ENCODE assay signal across 8 mouse cellular contexts in genomic region chr7:27542392-27543033, GRCm38 (mm10). TPM values are rescaled to one million over a fixed set of nuclear protein-coding genes. Genes with fewer than 3 reads are reported as not detected.
A peak's percentile ranks its signal among the peaks of the same experiment; 100 is the strongest.
DNase-seq lines count a peak whose midpoint lies in the region; ATAC-seq lines count a peak whose summit lies in the region.

No protein-coding gene starts in this region.

- ATAC-seq in intestine, embryonic 14.5 days (replicated peaks; ENCODE audit: low FRiP score, low TSS enrichment, low read depth) = peak; percentile 87
- peak; percentile 80 for ATAC-seq in megakaryocyte-erythroid progenitor cell, adult 5-6 weeks (replicated peaks; ENCODE audit: low FRiP score, low TSS enrichment, poor library complexity, severe bottlenecking)

- 2% methylated on average over 30 of the region's 30 CpGs for WGBS in intestine, embryonic 14.5 days

- peaks cover 17% of the 10 kb centered on the region; the same call in 1 of the 2 replicates for H3K36me3 ChIP-seq in intestine, embryonic 14.5 days (ENCODE audit: control insufficient read depth, insufficient read depth, low read length)

- intact Hi-C loops in left cerebral cortex, postnatal 14 days (cut with DNase I) = no loop called here

- peak overlapping the region; percentile 85 for H3K4me2 ChIP-seq in intestine, embryonic 14.5 days (ENCODE audit: low read length)

- H3K4me1 ChIP-seq in intestine, embryonic 14.5 days (replicated peaks; ENCODE audit: control insufficient read depth, insufficient read depth, low read length) = peaks cover 12% of the 10 kb centered on the region

- no peaks in the 10 kb centered on the region for H3K27me3 ChIP-seq in intestine, embryonic 14.5 days (replicated peaks; ENCODE audit: control insufficient read depth, insufficient read depth, low read length)

- H3K27ac ChIP-seq in intestine, embryonic 14.5 days (ENCODE audit: low read depth) = peak overlapping the region; percentile 48; the same call in 1 of the 2 replicates

- DNase-seq in adrenal gland, adult 2 months = peak; percentile 88
- peak; percentile 93 for DNase-seq in embryo, embryonic 11 days
- peak; percentile 76 for DNase-seq in gastrocnemius, postnatal 25 days
- peak; percentile 84 for DNase-seq in intestine, embryonic 14.5 days (ENCODE audit: low spot score)
- peak; percentile 93 to 94 for DNase-seq in left cerebral cortex, postnatal 14 days (ENCODE audit: low spot score in 2 of 2)
- peak; percentile 87 to 93 for DNase-seq in right cerebral cortex, postnatal 36 days (ENCODE audit: low spot score in 2 of 2)
- peak; percentile 81 to 87 for DNase-seq in urinary bladder, postnatal 4 days (ENCODE audit: low spot score in 2 of 2)

- H3K9me3 ChIP-seq in intestine, embryonic 14.5 days (ENCODE audit: control insufficient read depth, low read length) = no peaks in the 10 kb centered on the region

- peak overlapping the region; percentile 40 for H3K9ac ChIP-seq in intestine, embryonic 14.5 days (ENCODE audit: low read length)

- H3K4me3 ChIP-seq in intestine, embryonic 14.5 days (ENCODE audit: low read depth, low read length) = peak overlapping the region; percentile 40

RNA-seq across cellular contexts. Expression of gene Pld3, which starts 10.5 kb away (rescaled TPM):
- total RNA-seq in adrenal gland, adult 2 months (2021) = 100 to 1,000 TPM; 111 to 179 TPM
- 202 and 253 TPM in 2 replicates for polyA plus RNA-seq in adrenal gland, adult 2 months (2012; rRNA removed)
- 10 to 100 TPM; 14.9 to 15.0 TPM for total RNA-seq in gastrocnemius, postnatal 25 days (2021)
- 58.5 and 66.6 TPM in 2 replicates for polyA plus RNA-seq in intestine, embryonic 14.5 days (2014; fragmentation: Nextera tagmentation; extraction: Ambion mirVana)
- total RNA-seq in left cerebral cortex, postnatal 14 days (2021) = 100 to 1,000 TPM; 805 to 820 TPM
- 9.4 and 9.8 TPM in 2 replicates for total RNA-seq in megakaryocyte-erythroid progenitor cell, adult 5-6 weeks (2014; fragmentation: Nextera tagmentation)
- total RNA-seq in megakaryocyte-erythroid progenitor cell, adult 5-6 weeks (2017) = 2.4 and 7.8 TPM in 2 replicates

RNA-seq across cellular contexts. Expression of gene 2310022A10Rik, which starts 10.5 kb away (rescaled TPM):
- 10 to 100 TPM; 12.8 to 15.9 TPM for total RNA-seq in adrenal gland, adult 2 months (2021)
- polyA plus RNA-seq in adrenal gland, adult 2 months (2012; rRNA removed) = 22.5 and 27.7 TPM in 2 replicates
- 100 to 1,000 TPM in 1 of 2 experiments, 10 to 100 TPM in 1; 88.3 to 110 TPM for total RNA-seq in gastrocnemius, postnatal 25 days (2021)
- 20.8 and 23.6 TPM in 2 replicates for polyA plus RNA-seq in intestine, embryonic 14.5 days (2014; fragmentation: Nextera tagmentation; extraction: Ambion mirVana)
- 10 to 100 TPM; 24.5 to 27.8 TPM for total RNA-seq in left cerebral cortex, postnatal 14 days (2021)
- 30.3 and 38.1 TPM in 2 replicates for total RNA-seq in megakaryocyte-erythroid progenitor cell, adult 5-6 weeks (2014; fragmentation: Nextera tagmentation)
- 2.3 and 31.3 TPM in 2 replicates for total RNA-seq in megakaryocyte-erythroid progenitor cell, adult 5-6 weeks (2017)

RNA-seq across cellular contexts. Expression of gene Hipk4, which starts 19.4 kb away (rescaled TPM):
- under 1 TPM; 0.21 to 0.29 TPM for total RNA-seq in adrenal gland, adult 2 months (2021)
- polyA plus RNA-seq in adrenal gland, adult 2 months (2012; rRNA removed) = 0.82 and 1.1 TPM in 2 replicates
- total RNA-seq in gastrocnemius, postnatal 25 days (2021) = under 1 TPM; 0.13 to 0.18 TPM
- polyA plus RNA-seq in intestine, embryonic 14.5 days (2014; fragmentation: Nextera tagmentation; extraction: Ambion mirVana) = 0.83 and 1.2 TPM in 2 replicates
- total RNA-seq in left cerebral cortex, postnatal 14 days (2021) = not detected
- total RNA-seq in megakaryocyte-erythroid progenitor cell, adult 5-6 weeks (2014; fragmentation: Nextera tagmentation) = 2.4 and 2.6 TPM in 2 replicates
- 0.23 TPM in 1 of 2 replicates, not detected in the other for total RNA-seq in megakaryocyte-erythroid progenitor cell, adult 5-6 weeks (2017)

RNA-seq across cellular contexts. Expression of gene Prx, which starts 43.4 kb away (rescaled TPM):
- total RNA-seq in adrenal gland, adult 2 months (2021) = 1 to 10 TPM; 1.4 to 4.0 TPM
- 2.0 and 2.2 TPM in 2 replicates for polyA plus RNA-seq in adrenal gland, adult 2 months (2012; rRNA removed)
- total RNA-seq in gastrocnemius, postnatal 25 days (2021) = 10 to 100 TPM; 11.6 to 13.0 TPM
- 1.5 and 1.6 TPM in 2 replicates for polyA plus RNA-seq in intestine, embryonic 14.5 days (2014; fragmentation: Nextera tagmentation; extraction: Ambion mirVana)
- total RNA-seq in left cerebral cortex, postnatal 14 days (2021) = under 1 TPM; 0.57 to 0.66 TPM
- total RNA-seq in megakaryocyte-erythroid progenitor cell, adult 5-6 weeks (2014; fragmentation: Nextera tagmentation) = 0.77 and 1.9 TPM in 2 replicates
- total RNA-seq in megakaryocyte-erythroid progenitor cell, adult 5-6 weeks (2017) = 1.3 and 1.4 TPM in 2 replicates

RNA-seq across cellular contexts. Expression of gene Akt2, which starts 48.8 kb away (rescaled TPM):
- total RNA-seq in adrenal gland, adult 2 months (2021) = 100 to 1,000 TPM; 219 to 227 TPM
- polyA plus RNA-seq in adrenal gland, adult 2 months (2012; rRNA removed) = 128 and 143 TPM in 2 replicates
- total RNA-seq in gastrocnemius, postnatal 25 days (2021) = 100 to 1,000 TPM; 135 to 147 TPM
- polyA plus RNA-seq in intestine, embryonic 14.5 days (2014; fragmentation: Nextera tagmentation; extraction: Ambion mirVana) = 83.4 and 90.5 TPM in 2 replicates
- total RNA-seq in left cerebral cortex, postnatal 14 days (2021) = 100 to 1,000 TPM; 114 to 147 TPM
- 61.9 and 65.5 TPM in 2 replicates for total RNA-seq in megakaryocyte-erythroid progenitor cell, adult 5-6 weeks (2014; fragmentation: Nextera tagmentation)
- 60.3 and 82.2 TPM in 2 replicates for total RNA-seq in megakaryocyte-erythroid progenitor cell, adult 5-6 weeks (2017)

Comparison
In these comparisons a context has a peak if more than half of its experiments do, and no peak if none do; other contexts are left out.
1. Peak in every context shown above with its lines: DNase-seq, ATAC-seq, H3K4me3 ChIP-seq and H3K27ac ChIP-seq.
2. RNA of gene Pld3, which starts 10.5 kb away (total RNA-seq): 805 to 820 TPM in left cerebral cortex, postnatal 14 days and 111 to 179 TPM in adrenal gland, adult 2 months; 14.9 to 15.0 TPM in gastrocnemius, postnatal 25 days and 2.4 to 9.8 TPM in megakaryocyte-erythroid progenitor cell, adult 5-6 weeks; every median in the first group is over 4 times any median in the second.